Mouse (Mus musculus): ENCODE results near the gene Gipr. TPM values are rescaled to one million over a fixed set of nuclear protein-coding genes. Genes with fewer than 3 reads are reported as not detected.

The Gipr gene
- polyA plus RNA-seq, 1 experiment from 2014 or later, result 2.0 TPM

DNA sequence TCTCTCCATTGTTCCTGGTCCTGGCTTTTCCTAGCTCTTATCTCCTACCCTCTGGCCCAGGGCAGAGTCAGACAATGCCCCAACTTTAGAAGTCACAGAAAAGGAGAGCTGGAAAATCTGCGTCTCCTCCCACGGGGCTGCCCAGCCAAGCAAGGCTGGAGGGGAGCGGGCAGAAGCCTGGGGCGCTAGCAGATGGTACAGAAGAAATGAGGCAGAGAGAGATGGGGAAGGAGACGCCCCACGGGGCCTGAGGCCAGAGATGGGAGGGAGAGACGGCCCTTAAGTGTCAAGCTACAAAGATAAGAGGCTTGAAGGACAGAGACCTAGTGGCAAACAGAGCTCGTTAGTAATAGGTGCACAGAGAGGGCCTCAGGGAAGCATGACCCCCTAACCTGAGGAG, 5.9 kb upstream of the Gipr start:
- H3K36me3 ChIP-seq (ENCODE audit: control insufficient read depth, insufficient read depth, low read length), result no peaks in the 10 kb centered on the region
- H3K9ac ChIP-seq (ENCODE audit: low read depth, low read length), result 0 out of 2 replicates have a peak overlapping the region, but pooled peaks have one; percentile 33
- no peak for ATAC-seq
- H3K4me3 ChIP-seq (ENCODE audit: low read length), result no peak overlapping the region
- 41% methylated on average over 8 of the region's 8 CpGs for WGBS
- H3K27ac ChIP-seq (ENCODE audit: low read depth, low read length), result peak overlapping the region; percentile 60; the same call in 1 of the 2 replicates
- peaks cover 3% of the 10 kb centered on the region for H3K4me1 ChIP-seq (ENCODE audit: control insufficient read depth, insufficient read depth, low read depth, low read length)
- H3K4me2 ChIP-seq (ENCODE audit: low read length), result no peak overlapping the region
- H3K9me3 ChIP-seq (ENCODE audit: control insufficient read depth, low read length), result peaks cover 2% of the 10 kb centered on the region; the same call in 1 of the 2 replicates
- H3K27me3 ChIP-seq (replicated peaks; ENCODE audit: control insufficient read depth, insufficient read depth, low read length), result no peaks in the 10 kb centered on the region

- H3K9ac ChIP-seq (ENCODE audit: low read depth, low read length), result 0 out of 2 replicates have a peak overlapping the region, but pooled peaks have one; percentile 13
- H3K27ac ChIP-seq (ENCODE audit: low read depth, low read length), result peak overlapping the region; percentile 23; the same call in 1 of the 2 replicates
- peaks cover 9% of the 10 kb centered on the region; the same call in 1 of the 2 replicates for H3K4me1 ChIP-seq (ENCODE audit: control insufficient read depth, insufficient read depth, low read depth, low read length)
- H3K4me2 ChIP-seq (ENCODE audit: low read length), result no peak overlapping the region
- ATAC-seq, result peak; percentile 41
- 49% methylated on average over 8 of the region's 8 CpGs for WGBS
- H3K36me3 ChIP-seq (ENCODE audit: control insufficient read depth, insufficient read depth, low read length), result no peaks in the 10 kb centered on the region
- H3K9me3 ChIP-seq (ENCODE audit: control insufficient read depth, low read length), result peaks cover 2% of the 10 kb centered on the region; the same call in 1 of the 2 replicates
- H3K4me3 ChIP-seq (ENCODE audit: low read length), result no peak overlapping the region
- no peaks in the 10 kb centered on the region for H3K27me3 ChIP-seq (replicated peaks; ENCODE audit: control insufficient read depth, insufficient read depth, low read length)
Measured at GRCm38 (mm10) chr7:19170142-19170541, 4.2 kb upstream of the Gipr start.

GRCm38 (mm10) chr7:19169506-19169905, 3.6 kb upstream of the Gipr start:
- no peaks in the 10 kb centered on the region for H3K36me3 ChIP-seq (ENCODE audit: control insufficient read depth, insufficient read depth, low read length)
- no peak overlapping the region for H3K4me2 ChIP-seq (ENCODE audit: low read length)
- H3K9ac ChIP-seq (ENCODE audit: low read depth, low read length), result no peak overlapping the region
- peaks cover 9% of the 10 kb centered on the region; the same call in 1 of the 2 replicates for H3K4me1 ChIP-seq (ENCODE audit: control insufficient read depth, insufficient read depth, low read depth, low read length)
- no peak overlapping the region; the same call in 1 of the 2 replicates for H3K27ac ChIP-seq (ENCODE audit: low read depth, low read length)
- ATAC-seq, result no peak
- peaks cover 2% of the 10 kb centered on the region; the same call in 1 of the 2 replicates for H3K9me3 ChIP-seq (ENCODE audit: control insufficient read depth, low read length)
- no peak overlapping the region for H3K4me3 ChIP-seq (ENCODE audit: low read length)
- H3K27me3 ChIP-seq (replicated peaks; ENCODE audit: control insufficient read depth, insufficient read depth, low read length), result peaks cover 3% of the 10 kb centered on the region; the same call in 1 of the 2 replicates
- 60% methylated on average over 10 of the region's 10 CpGs for WGBS

GRCm38 (mm10) chr7:19166990-19167389, 1.1 kb upstream of the Gipr start:
- Histone ChIP-seq H3K4me1 (ENCODE audit: control insufficient read depth, insufficient read depth, low read depth, low read length) (peaks cover 9% of the 10 kb centered on the region; the same call in 1 of the 2 replicates), H3K4me3 (ENCODE audit: low read length) (no peak overlapping the region), H3K9me3 (ENCODE audit: control insufficient read depth, low read length) (peaks cover 2% of the 10 kb centered on the region; the same call in 1 of the 2 replicates), H3K36me3 (ENCODE audit: control insufficient read depth, insufficient read depth, low read length) (no peaks in the 10 kb centered on the region), H3K4me2 (ENCODE audit: low read length) (no peak overlapping the region), H3K27ac (ENCODE audit: low read depth, low read length) (no peak overlapping the region), H3K9ac (ENCODE audit: low read depth, low read length) (no peak overlapping the region), H3K27me3 (replicated peaks; ENCODE audit: control insufficient read depth, insufficient read depth, low read length) (peaks cover 7% of the 10 kb centered on the region)
- ATAC-seq, result no peak
- WGBS, result 91% methylated on average over 3 of the region's 3 CpGs

GRCm38 (mm10) chr7:19164978-19165377, 949 bp downstream of the Gipr start:
- peaks cover 10% of the 10 kb centered on the region for H3K4me1 ChIP-seq (ENCODE audit: control insufficient read depth, insufficient read depth, low read depth, low read length)
- no peak for ATAC-seq
- H3K4me3 ChIP-seq (ENCODE audit: low read length), result no peak overlapping the region
- H3K9ac ChIP-seq (ENCODE audit: low read depth, low read length), result no peak overlapping the region
- H3K36me3 ChIP-seq (ENCODE audit: control insufficient read depth, insufficient read depth, low read length), result no peaks in the 10 kb centered on the region
- H3K9me3 ChIP-seq (ENCODE audit: control insufficient read depth, low read length), result peaks cover 2% of the 10 kb centered on the region; the same call in 1 of the 2 replicates
- WGBS, result 3% methylated on average over 13 of the region's 13 CpGs
- H3K4me2 ChIP-seq (ENCODE audit: low read length), result peak overlapping the region; percentile 38
- no peak overlapping the region for H3K27ac ChIP-seq (ENCODE audit: low read depth, low read length)
- H3K27me3 ChIP-seq (replicated peaks; ENCODE audit: control insufficient read depth, insufficient read depth, low read length), result peaks cover 7% of the 10 kb centered on the region

DNA sequence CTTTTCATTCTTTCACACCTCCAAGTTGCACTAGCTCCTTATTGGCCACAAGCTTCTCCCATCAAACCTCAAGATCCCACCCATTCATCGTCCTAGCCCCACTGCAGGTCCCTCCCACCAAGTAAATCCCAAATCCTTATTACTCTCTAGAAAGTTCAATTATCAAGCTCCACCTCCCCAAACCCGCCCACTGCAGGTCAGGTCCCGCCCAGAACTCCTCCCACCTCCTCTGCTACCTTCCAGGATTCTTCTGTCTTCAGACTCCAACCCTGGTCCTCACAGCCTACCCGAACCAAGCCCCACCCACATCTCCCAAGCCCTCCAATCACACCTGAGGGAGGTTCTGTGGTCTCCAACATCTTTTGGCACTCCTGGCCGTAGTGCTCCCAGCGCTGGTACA, 1.7 kb downstream of the Gipr start:
- Histone ChIP-seq H3K4me1 (ENCODE audit: control insufficient read depth, insufficient read depth, low read depth, low read length) (peaks cover 16% of the 10 kb centered on the region), H3K9ac (ENCODE audit: low read depth, low read length) (no peak overlapping the region), H3K4me2 (ENCODE audit: low read length) (0 out of 2 replicates have a peak overlapping the region, but pooled peaks have one; percentile 1), H3K4me3 (ENCODE audit: low read length) (no peak overlapping the region; the same call in 1 of the 2 replicates), H3K36me3 (ENCODE audit: control insufficient read depth, insufficient read depth, low read length) (no peaks in the 10 kb centered on the region), H3K9me3 (ENCODE audit: control insufficient read depth, low read length) (peaks cover 2% of the 10 kb centered on the region; the same call in 1 of the 2 replicates), H3K27me3 (replicated peaks; ENCODE audit: control insufficient read depth, insufficient read depth, low read length) (peaks cover 9% of the 10 kb centered on the region), H3K27ac (ENCODE audit: low read depth, low read length) (no peak overlapping the region)
- WGBS, result 0% methylated on average over 6 of the region's 6 CpGs
- ATAC-seq, result no peak

- H3K9ac ChIP-seq (ENCODE audit: low read depth, low read length), result no peak overlapping the region
- H3K9me3 ChIP-seq (ENCODE audit: control insufficient read depth, low read length), result peaks cover 2% of the 10 kb centered on the region; the same call in 1 of the 2 replicates
- 0 out of 2 replicates have a peak overlapping the region, but pooled peaks have one; percentile 1 for H3K4me2 ChIP-seq (ENCODE audit: low read length)
- WGBS, result 28% methylated on average over 12 of the region's 12 CpGs
- H3K36me3 ChIP-seq (ENCODE audit: control insufficient read depth, insufficient read depth, low read length), result no peaks in the 10 kb centered on the region
- no peak for ATAC-seq
- peaks cover 9% of the 10 kb centered on the region for H3K27me3 ChIP-seq (replicated peaks; ENCODE audit: control insufficient read depth, insufficient read depth, low read length)
- no peak overlapping the region for H3K27ac ChIP-seq (ENCODE audit: low read depth, low read length)
- H3K4me3 ChIP-seq (ENCODE audit: low read length), result no peak overlapping the region; the same call in 1 of the 2 replicates
- H3K4me1 ChIP-seq (ENCODE audit: control insufficient read depth, insufficient read depth, low read depth, low read length), result peaks cover 16% of the 10 kb centered on the region
Measured at GRCm38 (mm10) chr7:19163752-19164151, 2.2 kb downstream of the Gipr start.

DNA sequence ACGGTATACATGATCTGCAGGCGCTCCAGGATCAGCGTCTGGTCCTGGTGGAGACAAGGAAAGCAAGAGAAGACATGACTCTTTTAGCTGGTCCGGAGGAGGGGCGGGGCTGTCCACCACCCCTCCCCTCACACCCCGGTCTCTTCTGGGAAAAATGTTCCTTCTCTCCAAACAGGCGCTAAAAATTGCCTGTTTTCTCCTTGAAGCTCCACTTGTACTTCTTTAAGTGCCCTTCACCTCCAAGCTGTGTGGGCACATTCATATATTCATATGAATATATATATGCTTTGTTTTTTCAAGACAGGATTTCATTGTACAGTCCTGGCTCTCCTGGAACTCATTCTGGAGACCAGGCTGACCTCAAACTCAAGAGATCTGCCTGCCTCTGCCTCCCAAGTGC, 3.0 kb downstream of the Gipr start:
- Histone ChIP-seq H3K4me1 (ENCODE audit: control insufficient read depth, insufficient read depth, low read depth, low read length) (peaks cover 16% of the 10 kb centered on the region), H3K4me2 (ENCODE audit: low read length) (no peak overlapping the region), H3K36me3 (ENCODE audit: control insufficient read depth, insufficient read depth, low read length) (no peaks in the 10 kb centered on the region), H3K9me3 (ENCODE audit: control insufficient read depth, low read length) (peaks cover 2% of the 10 kb centered on the region; the same call in 1 of the 2 replicates), H3K9ac (ENCODE audit: low read depth, low read length) (no peak overlapping the region), H3K4me3 (ENCODE audit: low read length) (no peak overlapping the region), H3K27me3 (replicated peaks; ENCODE audit: control insufficient read depth, insufficient read depth, low read length) (peaks cover 9% of the 10 kb centered on the region), H3K27ac (ENCODE audit: low read depth, low read length) (no peak overlapping the region)
- no peak for ATAC-seq
- WGBS, result 87% methylated on average over 7 of the region's 7 CpGs

DNA sequence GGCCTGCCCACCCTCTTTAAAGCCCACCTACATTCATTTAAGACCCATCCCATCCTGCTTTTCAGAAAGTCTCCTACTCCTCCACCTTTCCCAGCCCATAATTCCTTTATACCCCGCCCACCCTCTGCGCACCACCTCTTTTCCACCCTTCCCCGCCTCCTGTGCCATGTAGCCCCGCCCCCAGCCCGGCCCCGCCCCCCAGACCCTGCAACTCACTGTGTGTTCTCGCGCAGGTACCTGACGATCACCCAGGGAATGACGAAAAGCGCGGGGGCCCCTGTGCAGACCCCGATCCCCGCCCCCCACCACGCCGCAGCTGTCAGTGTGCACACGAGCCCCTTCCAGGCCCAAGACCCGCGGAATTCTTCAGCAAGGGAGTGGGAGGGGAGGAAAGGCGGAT, 5.8 kb downstream of the Gipr start:
- H3K4me1 ChIP-seq (ENCODE audit: control insufficient read depth, insufficient read depth, low read depth, low read length), result peaks cover 13% of the 10 kb centered on the region
- no peak overlapping the region for H3K27ac ChIP-seq (ENCODE audit: low read depth, low read length)
- H3K4me3 ChIP-seq (ENCODE audit: low read length), result peak overlapping the region; percentile 45
- H3K27me3 ChIP-seq (replicated peaks; ENCODE audit: control insufficient read depth, insufficient read depth, low read length), result peaks cover 9% of the 10 kb centered on the region
- no peaks in the 10 kb centered on the region for H3K36me3 ChIP-seq (ENCODE audit: control insufficient read depth, insufficient read depth, low read length)
- no peaks in the 10 kb centered on the region for H3K9me3 ChIP-seq (ENCODE audit: control insufficient read depth, low read length)
- peak overlapping the region; percentile 64 for H3K9ac ChIP-seq (ENCODE audit: low read depth, low read length)
- peak; percentile 56 for ATAC-seq
- peak overlapping the region; percentile 66 for H3K4me2 ChIP-seq (ENCODE audit: low read length)
- WGBS, result 1% methylated on average over 19 of the region's 20 CpGs

Data from hindbrain, embryonic 16.5 days (tissue).